Mouse (Mus musculus) stomach, postnatal 0 days (tissue): ENCODE measurements at regions not wholly inside any gene's neighbourhood (a gene's known extent, or its start where the extent isn't known, plus 50 kb on each side); places are given as distances from the start of the nearest gene placed in this dataset.

Experiments used
- CTCF ChIP-seq: IDR thresholded peaks from 2 replicates; pipeline ENCODE4 v1.5.1; 2016; ENCODE audit warnings: antibody characterized with exemption, low read depth, mild to moderate bottlenecking, moderate library complexity
- EP300 ChIP-seq: optimal IDR thresholded peaks from 2 replicates; pipeline ENCODE3; 2016; ENCODE audit warnings: antibody characterized with exemption

GRCm38 (mm10) chr11:86859236-86859817 is 51.8 kb upstream of the Dhx40 start:
- TF ChIP-seq EP300 (no peak), CTCF (no peak)
